Mouse (Mus musculus) gonadal fat pad, adult 2 months (tissue): ENCODE data around the gene D17Wsu92e. TPM values are rescaled to one million over a fixed set of nuclear protein-coding genes. Genes with fewer than 3 reads are reported as not detected.

ENCODE experiments used
- DNase-seq: peaks from one replicate; pipeline ENCODE4 v3.0.0-alpha.2; 2012; ENCODE audit warnings: low read depth
- polyA plus RNA-seq: library from polyadenylated mRNA; depleted of rRNA; stranded (reverse); fragments of >200 nt; gene quantifications from 2 replicates; pipeline ENCODE4 v1.2.3, GENCODE M21; 2012

Gene D17Wsu92e
- polyA plus RNA-seq, 1 experiment: 83.0 TPM

- no peak for DNase-seq
These were observed 1.2 kb upstream of the D17Wsu92e start for GRCm38 (mm10) chr17:27821407-27822338.

GRCm38 (mm10) chr17:27819971-27820567 is 379 bp downstream of the D17Wsu92e start:
- no peak for DNase-seq

GRCm38 (mm10) chr17:27819521-27819970 is 902 bp downstream of the D17Wsu92e start:
- no peak for DNase-seq

- no peak for DNase-seq
These were observed 1.4 kb downstream of the D17Wsu92e start for GRCm38 (mm10) chr17:27819011-27819410.

GRCm38 (mm10) chr17:27814606-27815005 is 5.8 kb downstream of the D17Wsu92e start:
- DNase-seq: no peak

- no peak for DNase-seq
These were observed 8.5 kb downstream of the D17Wsu92e start for GRCm38 (mm10) chr17:27811980-27812379.

- DNase-seq: no peak
These were observed 9.7 kb downstream of the D17Wsu92e start for GRCm38 (mm10) chr17:27810569-27811331.

- no peak for DNase-seq
These were observed 12.8 kb downstream of the D17Wsu92e start for GRCm38 (mm10) chr17:27807542-27808078.

GRCm38 (mm10) chr17:27804803-27805770 is 15.4 kb downstream of the D17Wsu92e start:
- no peak for DNase-seq

- DNase-seq: no peak
These were observed 16.2 kb downstream of the D17Wsu92e start for GRCm38 (mm10) chr17:27804156-27804690.

GRCm38 (mm10) chr17:27803752-27804151 is 16.7 kb downstream of the D17Wsu92e start:
- no peak for DNase-seq

GRCm38 (mm10) chr17:27800710-27801648 is 19.5 kb downstream of the D17Wsu92e start:
- no peak for DNase-seq

- no peak for DNase-seq
These were observed 20.5 kb downstream of the D17Wsu92e start for GRCm38 (mm10) chr17:27799771-27800584.

GRCm38 (mm10) chr17:27797341-27797872 is 23.0 kb downstream of the D17Wsu92e start:
- no peak for DNase-seq

GRCm38 (mm10) chr17:27796780-27797179 is 23.7 kb downstream of the D17Wsu92e start:
- DNase-seq: no peak

- DNase-seq: no peak
These were observed 27.3 kb downstream of the D17Wsu92e start for GRCm38 (mm10) chr17:27793144-27793543.

- DNase-seq: no peak
These were observed 27.9 kb downstream of the D17Wsu92e start for GRCm38 (mm10) chr17:27792516-27792915.

GRCm38 (mm10) chr17:27791556-27791955 is 28.9 kb downstream of the D17Wsu92e start:
- DNase-seq: no peak
